Mouse (Mus musculus) right cerebral cortex, postnatal 14 days (tissue): ENCODE results near the gene Sae1.

ENCODE experiments used
- DNase-seq: peaks from one replicate; pipeline ENCODE4 v3.0.0; 2022

Sae1 gene

GRCm38 (mm10) chr7:16387160-16388041 lies at the start of gene Sae1:
Sae1 (minus strand) TSS chr7:16387806.
- DNase-seq = peak; percentile 96

GRCm38 (mm10) chr7:16435088-16435487 lies 47.5 kb upstream of the Sae1 start:
- no peak for DNase-seq

DNA sequence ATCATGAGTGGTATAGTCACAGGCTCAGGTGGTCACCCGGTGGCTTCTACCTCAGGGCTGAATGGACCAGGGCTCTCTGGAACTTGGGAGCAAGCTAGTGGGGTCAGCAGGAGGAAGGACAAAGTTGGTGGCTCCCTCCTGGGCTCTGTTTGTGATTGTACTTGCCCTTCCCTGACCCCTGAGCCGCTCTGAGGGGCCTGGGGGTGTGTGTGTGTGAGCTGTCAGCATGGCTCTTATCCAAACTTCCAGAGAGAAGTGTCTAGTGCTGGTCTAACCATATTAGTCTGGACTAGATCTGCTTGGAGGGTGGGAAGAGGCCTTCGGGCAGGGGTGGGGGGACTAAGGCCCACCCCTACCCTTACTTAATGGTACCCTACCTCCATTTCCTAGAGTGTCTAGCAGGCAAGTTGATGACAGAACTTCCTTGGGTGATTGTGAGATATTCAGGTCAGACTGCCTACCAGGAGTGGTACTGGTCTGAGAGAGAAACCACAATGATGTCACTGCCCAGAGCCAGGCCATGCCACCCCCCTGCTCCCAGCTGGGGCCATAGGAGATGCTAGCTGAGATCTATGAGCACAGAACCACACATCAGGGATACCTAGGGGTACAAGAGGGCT lies 45.9 kb upstream of the Sae1 start:
- DNase-seq = no peak

GRCm38 (mm10) chr7:16426129-16426729 lies 38.6 kb upstream of the Sae1 start:
- peak; percentile 80 for DNase-seq

DNA sequence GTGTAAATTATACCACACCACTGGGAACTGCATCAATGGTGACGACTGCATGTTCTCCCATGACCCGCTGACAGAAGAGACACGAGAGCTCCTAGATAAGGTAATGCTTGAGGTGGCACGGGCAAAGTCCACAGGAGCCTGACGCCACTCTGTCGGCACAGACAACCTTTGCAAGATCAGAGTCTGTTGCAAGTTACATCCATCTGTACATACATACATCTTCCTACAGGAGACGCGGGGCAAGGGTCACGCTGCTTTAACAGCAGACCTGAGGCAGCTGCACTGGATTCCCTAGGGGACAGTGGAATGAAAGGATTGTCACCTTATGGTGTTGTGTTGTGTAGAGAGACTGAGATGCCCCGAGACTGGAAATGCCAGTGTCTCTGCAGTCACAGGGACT lies 38.1 kb upstream of the Sae1 start:
- no peak for DNase-seq

DNA sequence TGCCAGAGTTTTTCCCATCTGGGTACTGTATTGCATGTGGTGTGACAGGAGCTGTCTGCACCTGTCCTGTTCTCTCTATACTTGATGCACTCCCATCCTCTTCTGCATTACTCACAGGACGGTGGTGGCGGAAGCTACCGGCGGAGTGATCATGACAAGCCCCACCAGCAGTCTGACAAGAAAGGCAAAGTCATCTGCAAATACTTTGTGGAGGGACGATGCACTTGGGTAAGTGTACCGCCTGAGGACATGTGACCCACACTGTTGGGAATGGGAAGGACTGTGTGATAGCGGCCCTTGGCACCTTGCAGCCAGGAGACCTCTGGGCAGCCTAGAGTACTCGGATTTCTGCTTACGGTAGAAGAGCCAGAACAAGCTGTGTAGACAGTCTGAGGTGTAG lies 36.1 kb upstream of the Sae1 start:
- DNase-seq = no peak

DNA sequence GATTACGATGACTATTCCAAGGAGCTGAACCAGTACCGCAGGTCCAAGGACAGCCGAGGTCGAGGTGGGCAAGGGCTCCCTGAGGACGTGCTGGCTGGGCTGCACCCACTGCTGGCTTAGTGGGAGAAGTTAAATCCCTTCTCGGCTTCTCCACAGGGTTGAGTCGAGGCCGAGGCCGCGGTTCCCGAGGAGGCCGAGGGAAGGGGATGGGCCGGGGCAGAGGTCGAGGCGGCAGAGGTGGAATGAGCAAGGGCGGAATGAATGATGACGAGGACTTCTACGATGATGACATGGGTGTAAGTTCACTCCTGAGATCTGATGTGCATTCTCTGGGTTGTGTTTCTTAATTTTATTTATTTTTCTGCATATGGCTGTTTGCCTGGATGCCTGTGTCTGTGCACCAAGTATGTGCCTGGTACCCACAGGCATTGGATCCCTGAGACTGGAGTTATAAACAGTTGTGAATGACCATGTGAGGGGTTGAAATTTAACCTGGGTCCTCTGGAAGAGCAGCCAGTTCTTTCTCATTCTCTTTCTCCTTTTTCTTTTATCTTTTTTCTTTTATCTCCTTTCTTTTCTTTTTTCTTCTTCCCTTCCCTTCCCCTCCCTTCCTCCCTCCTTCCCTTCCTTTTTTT lies 34.7 kb upstream of the Sae1 start:
- DNase-seq = no peak

GRCm38 (mm10) chr7:16420493-16421118 lies 33.0 kb upstream of the Sae1 start:
- DNase-seq = no peak

DNA sequence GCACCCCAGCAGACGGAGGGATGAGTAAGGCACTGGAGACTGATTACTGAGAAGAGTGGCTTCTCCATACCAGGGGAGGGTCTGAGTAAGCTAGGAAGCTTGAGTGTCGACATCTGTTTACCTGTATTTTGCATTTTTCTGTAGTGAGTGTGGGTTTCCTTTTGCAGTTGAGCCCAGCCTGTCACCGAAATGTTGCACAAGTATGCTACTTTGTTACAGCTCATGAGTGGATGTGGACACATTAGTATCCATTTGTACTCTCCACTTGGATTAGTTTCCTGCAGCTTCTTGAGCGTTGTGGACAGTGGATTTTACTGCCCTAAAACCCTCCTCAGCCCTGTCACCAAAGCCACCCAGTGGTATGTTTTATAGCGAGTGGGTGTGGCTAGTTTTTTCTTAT lies 31.1 kb upstream of the Sae1 start:
- no peak for DNase-seq

DNA sequence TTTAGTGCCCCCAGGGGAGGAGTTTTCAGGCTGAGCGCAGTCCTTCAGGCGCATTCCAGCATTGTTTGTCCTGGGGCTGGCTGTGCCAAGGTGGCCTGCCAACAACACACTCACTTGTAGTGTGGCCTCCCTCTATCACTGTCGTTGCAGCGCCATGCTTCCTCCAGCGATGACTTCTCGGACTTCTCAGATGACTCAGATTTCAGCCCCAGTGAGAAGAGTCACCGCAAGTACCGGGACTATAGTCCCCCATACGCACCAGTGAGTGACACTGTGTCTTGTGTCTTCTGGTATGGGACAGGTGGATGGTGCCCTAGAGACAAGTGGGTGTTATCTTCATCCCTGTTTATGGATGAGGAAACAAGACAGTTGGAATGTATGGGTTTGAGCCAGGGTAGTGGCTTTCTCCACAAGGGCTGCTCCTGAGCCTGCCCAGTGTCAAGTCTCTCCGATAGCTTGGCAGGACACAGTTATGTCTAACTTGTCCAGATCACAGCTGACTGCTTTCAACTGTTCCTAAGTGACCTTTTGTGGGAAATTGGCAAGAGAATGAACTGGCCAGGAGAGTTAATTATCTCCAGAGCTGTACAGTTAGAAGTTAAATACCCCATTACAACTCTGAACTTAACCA lies 29.6 kb upstream of the Sae1 start:
- no peak for DNase-seq

- DNase-seq = no peak
Observed at GRCm38 (mm10) chr7:16415426-16415825, 27.8 kb upstream of the Sae1 start.

- DNase-seq = no peak
Observed at GRCm38 (mm10) chr7:16412930-16413329, 25.3 kb upstream of the Sae1 start.

DNA sequence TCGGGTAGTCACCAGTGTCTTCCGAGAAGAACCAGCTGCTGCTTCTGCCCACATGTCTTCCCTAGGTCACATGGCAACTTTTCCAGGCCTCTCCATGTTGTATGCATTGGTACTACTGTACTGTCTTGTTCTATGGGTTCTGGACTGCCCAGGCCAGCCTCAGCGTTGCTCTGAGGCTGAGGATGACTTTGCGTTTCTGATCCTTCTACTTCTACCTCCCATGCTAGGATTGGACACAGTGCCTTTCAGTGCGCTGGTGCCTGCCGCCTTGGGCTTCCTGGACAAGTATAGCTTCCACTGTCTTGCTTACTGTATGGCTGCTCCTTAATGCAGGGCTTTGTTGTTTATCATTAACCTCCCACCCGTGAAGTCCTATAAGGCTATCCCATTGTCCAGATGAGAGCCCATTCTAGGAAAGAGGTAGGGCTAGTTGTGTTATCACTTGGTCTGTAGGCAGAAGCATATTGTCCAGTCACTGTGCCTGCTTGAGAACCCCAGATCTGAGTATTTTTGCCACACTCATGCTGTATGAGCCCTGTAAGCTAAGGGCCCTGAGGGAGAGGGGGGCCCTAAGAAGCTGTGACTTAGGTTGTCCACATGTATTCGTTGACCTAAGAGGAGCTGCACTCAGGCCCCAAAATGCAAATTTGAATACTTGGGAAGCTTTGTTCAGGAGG lies 24.8 kb upstream of the Sae1 start:
- DNase-seq = no peak

DNA sequence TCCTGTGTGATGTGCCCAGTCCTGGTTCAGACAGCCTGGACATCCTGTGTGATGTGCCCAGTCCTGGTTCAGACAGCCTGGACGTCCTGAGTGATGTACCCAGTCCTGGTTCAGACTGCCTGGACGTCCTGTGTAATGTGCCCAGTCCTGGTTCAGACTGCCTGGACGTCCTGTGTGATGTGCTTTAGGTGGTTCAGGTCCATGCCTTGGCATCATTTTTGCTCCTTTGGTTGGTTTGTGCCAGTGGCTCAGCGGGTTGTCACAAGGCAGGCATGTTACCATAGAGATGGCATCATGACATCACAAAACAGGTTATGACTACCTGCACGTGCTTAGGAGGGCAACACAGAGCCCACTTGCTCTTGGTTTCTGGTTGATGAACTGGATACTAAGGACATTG lies 23.5 kb upstream of the Sae1 start:
- DNase-seq = no peak

GRCm38 (mm10) chr7:16406978-16407377 lies 19.4 kb upstream of the Sae1 start:
- no peak for DNase-seq

- no peak for DNase-seq
Observed at GRCm38 (mm10) chr7:16405516-16406351, 18.1 kb upstream of the Sae1 start.

DNA sequence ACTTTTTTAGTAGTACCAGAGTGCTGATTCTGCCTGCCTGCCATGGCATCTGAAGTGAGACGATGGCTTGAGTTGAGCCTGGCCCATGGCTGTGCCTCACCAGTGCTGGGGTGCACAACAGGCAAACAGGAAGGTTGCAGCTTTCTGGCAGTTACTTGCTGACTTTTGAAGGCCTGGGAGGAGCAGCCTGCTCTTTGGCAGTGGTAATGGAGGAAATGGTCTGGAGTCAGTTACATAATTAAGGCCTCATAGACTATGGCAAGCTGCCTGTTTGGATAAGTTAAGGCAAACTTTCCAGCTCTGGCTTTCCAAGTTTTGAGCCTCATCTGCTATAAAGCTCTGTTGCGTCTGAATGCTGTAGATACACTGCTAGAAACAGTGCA lies 17.5 kb upstream of the Sae1 start:
- DNase-seq = no peak

GRCm38 (mm10) chr7:16404315-16405072 lies 16.9 kb upstream of the Sae1 start:
- DNase-seq = no peak

DNA sequence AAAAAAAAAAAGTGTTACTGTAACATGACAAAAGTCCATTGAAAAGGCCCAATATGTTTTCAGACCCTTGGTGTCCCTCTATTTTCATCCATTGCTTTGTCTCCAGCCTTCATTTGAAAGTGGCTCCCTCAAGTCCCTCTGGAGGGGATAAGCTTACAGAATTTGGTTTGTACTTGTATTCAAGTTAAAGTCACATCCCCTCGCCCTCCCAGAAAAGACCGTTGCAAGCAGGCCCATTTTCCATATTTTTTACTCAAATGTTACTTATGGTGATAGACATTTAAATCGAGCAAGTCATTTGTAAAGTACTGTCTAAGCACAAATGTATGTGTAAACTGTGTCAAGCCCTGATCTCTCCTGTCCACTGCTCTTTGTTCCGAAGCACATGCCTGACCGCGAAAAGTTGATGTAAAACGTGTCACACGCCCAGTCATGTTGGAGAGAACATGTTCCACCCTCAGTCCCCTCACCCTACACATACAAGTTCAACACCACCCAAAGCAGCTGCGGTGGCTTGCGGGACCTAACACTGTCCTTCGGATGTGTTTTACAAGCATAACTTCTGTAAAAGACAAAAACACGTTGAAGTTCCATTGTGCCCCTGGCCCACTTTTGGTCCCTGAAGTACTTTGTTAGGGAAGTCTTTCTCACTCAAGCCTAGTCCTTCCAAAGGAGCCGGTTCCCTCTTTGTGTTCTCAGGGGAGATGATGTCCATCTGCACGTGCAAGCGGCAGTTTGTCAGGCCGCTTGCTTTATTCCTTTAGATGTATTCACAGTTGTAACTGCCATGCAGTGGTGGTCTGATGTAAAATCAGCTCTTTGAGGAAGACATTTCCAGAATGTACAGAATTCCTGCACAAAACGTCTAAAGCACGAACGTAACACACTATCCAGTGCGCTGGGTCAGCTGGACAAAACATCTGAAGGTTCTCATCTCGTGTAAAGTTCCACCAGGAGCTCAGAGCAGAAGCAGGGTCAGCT lies 15.7 kb upstream of the Sae1 start:
- DNase-seq = no peak
